Mouse (Mus musculus) liver, embryonic 14.5 days (tissue): ENCODE measurements around the gene Rfx4.

Source experiments
- CTCF ChIP-seq: IDR thresholded peaks from 2 replicates; pipeline ENCODE4 v1.5.1; 2016; ENCODE audit warnings: antibody characterized with exemption, low read depth, control low read depth
- EP300 ChIP-seq: IDR thresholded peaks from 2 replicates; pipeline ENCODE4 v1.6.1; 2016; ENCODE audit warnings: antibody characterized with exemption, low read depth

DNA sequence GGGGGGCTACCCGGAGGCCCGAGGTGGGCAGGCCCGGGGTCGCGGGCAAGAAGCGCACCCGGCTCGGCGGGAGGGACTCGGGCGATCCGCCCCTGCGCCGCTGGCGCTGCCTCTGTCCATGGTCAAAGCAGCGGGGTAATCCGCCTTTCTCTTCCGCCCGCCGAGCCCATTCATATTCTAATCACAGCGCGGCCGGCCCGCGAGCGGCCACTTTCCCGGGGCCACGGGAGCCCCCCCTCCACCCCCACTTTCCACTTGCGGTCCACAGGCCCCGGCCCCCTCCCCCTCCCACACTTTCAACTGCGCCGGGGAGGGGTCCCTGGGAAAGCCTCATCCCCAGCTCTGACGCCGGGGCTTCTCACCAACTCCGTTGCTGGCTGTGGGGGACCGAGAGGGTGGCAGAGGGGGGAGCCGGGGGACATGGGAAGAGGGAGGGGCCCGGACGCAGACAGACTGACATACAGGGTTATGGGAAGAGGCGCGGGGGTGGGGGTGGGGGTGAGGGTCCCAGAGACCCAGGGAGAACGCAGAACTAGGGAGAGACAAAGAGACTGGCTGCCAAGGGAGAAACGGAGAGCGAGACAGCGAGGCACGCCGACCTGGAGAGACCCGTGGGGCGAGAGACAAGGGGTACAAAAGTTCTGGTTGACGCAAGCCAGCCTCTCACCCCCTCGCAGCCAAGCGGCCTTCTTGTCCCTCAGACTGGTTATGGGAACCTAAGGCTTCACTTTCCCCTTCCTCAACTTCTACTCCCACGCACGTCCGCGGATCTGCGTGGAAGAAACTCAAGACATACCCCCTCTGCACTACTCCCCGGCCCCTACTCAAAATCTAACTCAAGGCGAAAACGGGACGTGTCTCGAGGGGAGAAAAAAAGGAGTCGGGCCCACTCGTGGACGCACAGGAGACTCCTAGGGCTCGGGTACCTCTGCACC, 744 bp upstream of the Rfx4 start:
- TF ChIP-seq EP300 (no peak), CTCF (no peak)
